Mouse (Mus musculus) layer of hippocampus, adult 2 months (tissue): ENCODE data around the gene Msh6. TPM values are rescaled to one million over a fixed set of nuclear protein-coding genes. Genes with fewer than 3 reads are reported as not detected.
"Not testable (repeated sequence)": the region's sequence is repeated elsewhere in the genome, so short reads cannot be mapped to it uniquely, and the experiment has no call there.

Experiments used
- DNase-seq, 2 experiments: peaks; one replicate each; pipeline ENCODE4 v3.0.0; 2022; ENCODE audit warnings: low spot score in 2 of 2
- H3K27ac ChIP-seq: fragments of 200-600 bp; 2 replicates; pipeline ENCODE4 v1.8.1; 2022
- H3K4me3 ChIP-seq: fragments of 200-600 bp; 2 replicates; pipeline ENCODE4 v1.8.1; 2022; ENCODE audit warnings: mild to moderate bottlenecking
- CTCF ChIP-seq: fragments of 200-600 bp; conservative IDR thresholded peaks from 2 replicates; pipeline ENCODE4 v1.8.1; 2022; ENCODE audit warnings: antibody characterized with exemption, mild to moderate bottlenecking, moderate library complexity
- long read RNA-seq, 2 experiments: library from polyadenylated mRNA; stranded (forward); transcript quantifications; one replicate each; pipeline ENCODE4 v2.0.0; 2021; ENCODE audit warnings: borderline mapping rate in 2 of 2
- total RNA-seq, 2 experiments: library from RNA; stranded (reverse); gene quantifications; 2 replicates each; pipeline ENCODE4 v1.2.3; 2021

The Msh6 gene
- 10 to 100 TPM; 13.5 to 16.4 TPM for total RNA-seq
- long read RNA-seq, experiment 1, full-length matches to known transcripts: 13 of 14 reads
- long read RNA-seq, experiment 1, partial matches to known transcripts: 1 of 14 reads
- long read RNA-seq, experiment 1, other reads (novel, unspliced or antisense): 0 of 14 reads
- long read RNA-seq, experiment 2, full-length matches to known transcripts: 16 of 18 reads
- long read RNA-seq, experiment 2, partial matches to known transcripts: 2 of 18 reads
- long read RNA-seq, experiment 2, other reads (novel, unspliced or antisense): 0 of 18 reads

DNA sequence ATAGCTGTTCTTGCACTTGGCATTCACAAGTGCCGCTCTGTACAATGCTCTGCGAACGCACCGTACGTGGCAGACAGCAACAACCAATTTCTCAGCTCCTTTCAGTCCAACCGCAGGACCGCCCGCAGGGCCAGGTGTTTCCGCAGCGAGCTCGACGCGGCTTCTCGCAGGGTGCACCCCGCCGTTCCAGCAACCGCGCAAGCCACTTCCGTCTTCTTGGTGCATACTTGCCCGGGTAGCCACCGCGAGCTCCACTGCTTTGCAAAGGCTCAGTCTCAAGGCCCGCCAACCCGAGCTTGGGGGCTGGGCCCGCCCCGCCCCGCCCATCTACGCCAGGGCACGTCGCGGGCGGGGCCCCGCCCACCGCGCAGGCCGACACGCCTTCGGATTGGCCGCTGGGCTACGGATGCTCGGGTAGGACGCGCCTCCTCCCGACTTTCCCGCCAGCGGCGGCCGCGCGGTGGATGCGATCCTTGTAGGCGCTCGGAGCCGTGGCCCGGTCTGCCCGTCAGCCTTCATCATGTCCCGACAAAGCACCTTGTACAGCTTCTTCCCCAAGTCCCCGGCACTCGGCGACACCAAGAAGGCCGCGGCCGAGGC is at the start of gene Msh6:
TSS of gene Msh6 (plus strand) at position 434 of the 600 bp plus-strand sequence.
- peak within 1 kb of the TSS; percentile 85 for H3K27ac ChIP-seq
- no peak for TF ChIP-seq CTCF
- peak; percentile 79 to 82 for DNase-seq
- peak within 1 kb of the TSS; percentile 98 for H3K4me3 ChIP-seq

DNA sequence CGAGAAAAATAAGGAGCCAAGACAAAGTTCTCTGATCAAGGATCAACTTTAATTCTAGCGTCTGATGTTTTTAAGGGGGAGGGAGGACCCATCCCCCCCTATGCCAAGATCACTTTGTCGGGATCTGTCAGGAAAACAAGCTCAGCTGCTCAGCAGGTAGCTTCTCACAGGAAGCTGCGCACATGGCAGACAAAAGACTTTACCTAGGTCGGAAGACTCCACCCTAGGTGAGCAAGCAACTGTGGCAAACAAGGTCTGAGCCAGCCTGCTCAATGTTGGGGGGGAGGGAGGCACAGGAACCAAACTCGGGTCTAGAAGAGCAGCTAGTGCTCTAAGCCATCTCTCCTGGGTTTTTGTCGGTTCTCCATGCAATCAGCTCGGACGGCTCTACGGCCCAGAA is 40.5 kb upstream of the Msh6 start:
- no peak for DNase-seq
- no peak overlapping the region for H3K4me3 ChIP-seq
- TF ChIP-seq CTCF: no peak
- H3K27ac ChIP-seq: no peak overlapping the region

DNA sequence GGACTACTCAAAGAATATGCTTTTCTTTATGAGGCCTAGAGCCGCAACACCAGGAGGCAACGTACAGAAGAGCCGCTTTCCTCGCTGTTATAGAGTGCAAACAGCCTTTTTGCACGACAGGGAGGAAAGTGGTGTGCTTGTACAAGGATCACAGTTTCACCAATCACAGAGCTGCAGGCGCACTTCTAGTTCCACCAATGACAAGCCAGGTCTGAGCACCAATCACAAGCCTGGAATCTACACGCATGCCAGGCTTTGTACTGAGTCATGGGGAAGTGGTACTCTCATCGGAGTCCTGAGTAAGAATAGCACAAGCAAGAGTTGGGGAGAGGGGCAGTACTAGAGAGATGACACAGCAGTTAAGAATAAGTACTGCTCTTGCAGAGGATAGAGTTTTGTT is 40.1 kb upstream of the Msh6 start:
- Histone ChIP-seq H3K4me3 (no peak overlapping the region), H3K27ac (no peak overlapping the region)
- DNase-seq: no peak
- TF ChIP-seq CTCF: no peak

DNA sequence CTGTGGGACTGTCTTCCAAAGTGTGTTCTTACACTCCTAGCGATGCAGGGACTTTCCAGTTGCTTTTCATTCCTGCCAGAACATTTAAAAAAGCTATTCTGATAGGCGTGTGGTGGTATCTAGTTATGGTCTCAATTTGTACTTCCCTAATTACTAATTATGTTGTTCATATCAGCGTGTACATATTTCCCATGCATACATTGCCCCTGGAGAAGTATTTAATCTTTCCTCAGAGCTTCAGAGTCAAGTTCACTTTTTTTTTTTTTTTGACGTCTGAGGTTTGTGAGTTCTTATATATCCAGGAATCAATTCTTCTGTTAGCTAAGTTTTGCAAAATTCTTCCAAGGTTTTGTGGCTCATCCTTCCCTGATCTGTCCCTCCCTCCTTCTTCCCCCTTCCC is 38.7 kb upstream of the Msh6 start:
- H3K27ac ChIP-seq: no peak overlapping the region
- no peak overlapping the region for H3K4me3 ChIP-seq
- no peak for TF ChIP-seq CTCF
- DNase-seq: no peak

DNA sequence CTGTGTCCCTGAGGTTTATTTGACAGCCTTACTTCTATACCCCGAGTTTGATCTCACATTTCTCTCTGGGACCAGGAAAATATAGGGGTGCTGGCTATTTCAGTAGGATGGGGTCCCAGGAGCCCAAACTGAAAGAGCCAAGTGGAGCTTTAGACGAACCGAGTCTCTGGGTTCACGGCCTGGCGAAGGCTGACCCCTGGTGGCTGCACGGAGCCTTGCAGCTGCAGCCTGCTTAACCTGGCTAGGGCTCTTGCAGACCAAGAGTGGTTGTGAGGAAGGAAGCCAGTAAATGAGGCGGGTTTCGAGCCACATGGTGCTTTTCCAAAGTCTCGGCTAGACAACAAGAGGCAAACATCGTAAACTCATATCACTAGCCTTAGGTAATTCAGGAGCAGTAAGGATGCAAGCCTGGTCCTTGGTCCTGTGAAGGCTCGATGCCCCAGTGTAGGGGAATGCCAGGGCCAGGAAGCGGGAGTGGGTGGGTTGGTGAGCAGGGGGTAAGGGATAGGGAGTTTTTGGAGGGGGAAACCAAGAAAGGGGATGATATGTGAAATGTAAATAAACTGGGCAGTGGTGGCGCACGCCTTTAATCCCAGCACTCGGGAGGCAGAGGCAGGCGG is 25.8 kb upstream of the Msh6 start:
- H3K4me3 ChIP-seq: no peak overlapping the region
- peak; percentile 100 for TF ChIP-seq CTCF
- DNase-seq: peak; percentile 72 to 89
- H3K27ac ChIP-seq: no peak overlapping the region

DNA sequence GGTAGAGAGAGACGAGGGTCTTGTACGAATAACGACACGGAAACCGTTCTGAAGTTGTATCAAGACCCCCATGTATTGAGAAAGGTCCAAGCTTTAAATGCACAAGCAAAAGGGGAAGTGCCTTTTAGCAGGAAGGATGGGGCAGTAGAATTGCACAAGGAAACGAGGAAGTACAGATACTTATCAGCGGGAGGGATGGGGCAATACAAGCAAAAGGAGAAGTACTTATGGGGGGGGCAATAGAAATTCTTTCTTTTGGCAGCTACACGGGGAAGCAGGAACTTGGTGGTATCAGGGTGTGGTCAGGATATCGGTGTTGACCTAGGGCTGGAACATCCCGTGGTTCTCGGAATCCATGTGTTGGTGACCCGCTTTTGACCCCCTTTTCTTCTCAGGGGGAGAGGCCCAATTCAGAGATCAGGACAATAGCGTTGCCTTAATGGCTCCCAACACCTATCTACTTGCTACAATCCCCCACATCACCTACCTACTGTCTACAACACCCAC is 20.2 kb upstream of the Msh6 start:
- not testable (repeated sequence) for H3K4me3 ChIP-seq, H3K27ac ChIP-seq, DNase-seq

DNA sequence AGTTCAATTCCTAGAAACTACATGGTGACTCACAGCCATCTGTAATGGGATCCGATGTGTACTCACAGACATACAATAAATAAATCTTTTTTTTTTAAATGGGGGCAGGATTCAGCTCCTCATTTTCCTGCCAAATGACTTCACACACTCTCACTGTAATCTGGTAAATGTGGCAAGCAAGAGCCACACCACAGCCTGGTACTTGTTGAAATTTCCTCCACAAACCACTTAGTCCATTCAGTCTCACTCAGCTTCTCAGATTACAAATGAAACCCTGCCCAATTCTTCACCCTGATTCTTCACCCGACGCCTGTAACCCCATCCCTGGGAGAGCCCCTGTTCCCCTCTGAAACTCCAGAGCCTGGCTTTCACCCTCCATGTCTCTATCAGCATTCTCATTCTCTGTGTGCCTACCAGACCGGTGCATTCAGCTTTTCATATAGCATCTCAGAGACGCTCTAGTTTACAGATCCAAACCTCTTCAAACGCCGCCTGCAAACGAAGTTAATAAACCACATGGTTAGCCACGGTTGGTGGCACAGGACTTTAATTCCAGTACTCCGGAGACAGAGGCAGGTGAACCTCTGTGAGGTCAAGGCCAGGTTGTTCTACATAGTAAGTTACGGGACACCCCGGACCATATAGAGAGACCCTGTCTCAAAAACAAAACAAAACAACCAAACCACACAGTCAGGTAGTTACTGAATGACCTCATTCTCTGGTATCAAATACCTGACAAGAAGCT is 17.6 kb upstream of the Msh6 start:
- TF ChIP-seq CTCF: no peak
- Histone ChIP-seq H3K27ac (no peak overlapping the region), H3K4me3 (no peak overlapping the region)
- DNase-seq: no peak

DNA sequence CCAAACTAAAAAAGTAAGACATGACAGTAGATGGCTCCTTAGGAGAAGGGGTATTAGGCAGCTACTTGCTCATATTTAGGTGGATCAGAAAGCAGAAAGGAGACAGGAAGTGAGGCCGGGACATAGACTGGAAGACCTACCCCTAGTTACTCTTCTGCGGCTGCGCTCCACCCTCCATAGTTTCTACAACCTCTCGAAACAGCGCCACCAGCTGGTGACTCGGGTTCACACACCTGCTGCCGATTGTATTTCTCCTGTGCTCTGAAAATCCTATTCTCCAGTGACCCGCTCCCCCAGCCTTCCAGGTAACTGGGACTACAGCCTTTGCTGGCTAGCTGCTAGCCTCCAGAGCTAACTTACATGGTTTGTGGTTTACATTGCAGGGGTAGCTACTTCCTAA is 16.6 kb upstream of the Msh6 start:
- DNase-seq: no peak
- TF ChIP-seq CTCF: peak; percentile 59
- Histone ChIP-seq H3K4me3 (no peak overlapping the region), H3K27ac (no peak overlapping the region)

DNA sequence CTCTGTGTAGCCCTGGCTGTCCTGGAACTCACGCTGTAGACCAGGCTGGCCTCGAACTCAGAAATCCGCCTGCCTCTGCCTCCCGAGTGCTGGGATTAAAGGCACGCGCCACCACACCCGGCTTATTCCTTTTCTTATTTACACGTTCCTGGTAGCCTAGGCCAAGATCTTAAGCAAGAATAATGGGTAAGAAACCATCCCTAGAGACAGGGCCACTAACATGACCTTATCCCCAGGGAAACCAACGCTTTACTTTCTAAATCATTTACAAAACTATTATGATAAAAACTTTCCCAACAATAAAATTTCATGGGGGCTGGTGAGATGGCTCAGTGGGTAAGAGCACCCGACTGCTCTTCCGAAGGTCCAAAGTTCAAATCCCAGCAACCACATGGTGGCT is 15.5 kb upstream of the Msh6 start:
- H3K4me3 ChIP-seq, DNase-seq, H3K27ac ChIP-seq: not testable (repeated sequence)

DNA sequence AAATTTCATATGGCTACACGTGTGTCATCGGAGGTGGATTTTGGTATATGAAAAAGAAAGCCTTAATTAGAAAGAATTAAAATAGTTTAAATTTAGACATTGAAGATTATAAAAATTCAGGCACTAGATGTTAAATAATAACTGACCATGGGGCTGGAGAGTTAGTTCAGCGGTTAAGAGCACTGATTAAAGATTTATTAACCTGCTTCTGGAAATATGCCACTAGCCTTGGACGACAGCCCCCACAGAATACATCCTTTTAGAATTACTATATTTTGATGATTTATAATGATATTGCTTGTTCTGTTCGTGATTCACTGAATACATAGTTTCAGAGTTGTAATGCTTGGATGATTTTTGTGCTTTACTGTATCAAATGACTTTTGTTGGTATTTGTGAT is 14.9 kb upstream of the Msh6 start:
- not testable (repeated sequence) for H3K27ac ChIP-seq, H3K4me3 ChIP-seq, DNase-seq

DNA sequence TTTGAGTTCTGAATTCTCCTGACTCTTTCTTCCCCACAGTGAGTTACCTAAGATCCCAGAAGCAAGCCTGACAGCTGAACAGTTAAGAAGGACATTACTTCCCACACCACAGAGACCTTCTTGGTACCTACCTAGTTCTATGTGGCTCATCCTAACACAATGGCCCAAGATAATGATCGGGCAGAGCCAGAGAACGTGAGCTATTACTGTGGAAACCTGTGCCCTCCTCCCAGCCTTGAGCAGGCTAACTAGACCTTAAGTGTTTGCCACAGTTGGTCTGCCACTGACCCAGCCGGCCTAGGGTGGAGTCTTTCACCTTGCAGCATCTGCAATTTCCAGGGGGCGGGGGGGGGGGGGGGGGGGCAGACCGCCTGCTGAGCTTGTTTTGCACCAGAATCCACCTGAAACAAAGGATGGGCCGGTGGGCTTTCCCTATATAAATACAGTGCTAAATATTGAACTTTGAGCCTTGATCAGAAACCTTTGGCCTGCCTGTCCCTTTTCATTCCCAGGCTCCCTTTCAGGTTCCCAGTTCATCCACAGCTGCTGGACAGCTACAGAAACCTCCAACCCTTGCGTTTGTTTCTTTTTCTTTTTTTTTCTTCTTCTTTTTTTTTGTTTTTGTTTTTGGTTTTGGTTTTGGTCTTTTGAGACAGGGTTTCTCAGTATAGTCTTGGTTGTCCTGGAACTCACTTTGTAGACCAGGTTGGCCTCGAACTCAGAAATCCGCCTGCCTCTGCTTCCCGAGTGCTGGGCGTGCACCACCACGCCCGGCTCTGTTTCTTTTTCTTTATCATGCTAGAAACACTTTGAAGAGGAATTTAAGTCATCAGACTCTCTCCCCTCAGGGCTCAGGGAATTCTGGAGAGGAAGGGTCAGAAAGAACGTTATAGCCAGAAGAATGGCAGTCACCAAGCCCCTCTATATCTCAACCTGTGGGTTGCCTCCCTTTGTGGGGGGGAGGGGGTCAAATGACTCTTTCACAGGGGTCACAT is 11.5 kb upstream of the Msh6 start:
- TF ChIP-seq CTCF: no peak
- H3K27ac ChIP-seq: no peak overlapping the region
- DNase-seq: no peak
- no peak overlapping the region for H3K4me3 ChIP-seq

DNA sequence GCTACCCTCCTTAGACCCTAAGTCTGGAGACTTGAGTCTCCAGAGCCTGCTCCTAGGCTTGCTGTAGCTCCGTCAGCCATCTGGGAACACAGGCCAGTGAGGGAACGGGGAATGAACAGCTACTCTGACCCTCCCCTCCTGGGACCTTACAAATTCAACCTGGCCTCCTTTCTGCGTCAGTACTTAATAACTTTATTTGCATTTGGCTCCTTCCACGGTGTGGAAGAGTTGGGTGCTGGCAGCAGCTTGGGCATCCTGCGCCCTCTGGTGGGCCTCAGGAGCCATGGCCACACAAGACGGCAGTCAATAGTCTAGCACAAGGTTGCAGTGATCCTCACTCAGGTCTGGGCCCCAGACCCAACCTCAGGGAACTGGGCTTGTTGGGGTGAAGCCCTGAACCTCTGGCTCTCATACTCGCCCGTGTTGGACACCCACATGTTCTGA is 6.4 kb upstream of the Msh6 start:
- peak; percentile 65 for TF ChIP-seq CTCF
- not testable (repeated sequence) for DNase-seq, H3K27ac ChIP-seq, H3K4me3 ChIP-seq

DNA sequence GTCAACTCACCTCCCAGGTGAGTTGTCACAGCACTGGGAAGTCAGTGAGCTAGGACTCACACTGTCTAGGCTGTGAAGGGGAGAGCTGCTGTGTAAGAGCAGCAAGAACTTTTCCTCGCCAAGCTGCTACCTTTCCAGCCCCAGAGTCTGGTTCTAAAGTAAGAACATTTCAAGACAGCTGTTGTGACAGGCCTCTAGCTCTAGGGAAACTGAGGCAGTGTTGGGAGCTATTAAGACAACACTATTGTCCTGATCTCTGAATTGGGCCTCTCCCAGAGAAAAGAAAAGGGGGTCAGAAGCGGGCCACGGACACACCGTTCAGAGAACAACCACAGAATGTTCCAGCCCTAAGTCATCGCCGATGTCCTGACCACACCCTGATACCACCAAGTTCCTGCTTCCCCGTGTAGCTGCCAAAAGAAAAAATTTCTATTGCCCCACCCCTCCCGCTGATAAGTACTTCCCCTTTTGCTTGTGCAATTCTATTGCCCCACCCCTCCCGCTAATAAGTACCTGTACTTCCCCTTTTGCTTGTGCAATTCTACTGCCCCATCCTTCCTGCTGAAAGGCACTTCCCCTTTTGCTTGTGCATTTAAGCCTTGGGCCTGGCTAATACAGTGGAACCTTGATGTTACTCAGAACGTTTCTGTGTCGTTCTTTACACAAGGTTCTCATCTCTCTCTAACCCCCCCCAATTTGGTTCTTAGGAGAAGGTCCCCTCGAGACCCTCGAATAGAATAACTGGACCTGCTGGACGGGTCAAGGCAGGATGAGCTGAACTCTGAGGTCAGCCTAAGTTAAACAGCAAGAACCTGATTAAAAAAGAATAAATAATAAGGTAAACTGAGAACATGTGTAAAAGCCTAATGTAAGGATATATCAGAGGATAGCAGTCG is 2.9 kb upstream of the Msh6 start:
- H3K27ac ChIP-seq, DNase-seq, H3K4me3 ChIP-seq: not testable (repeated sequence)
